Mouse (Mus musculus) hindbrain, embryonic 10.5 days (tissue): ENCODE results near the gene Gm21118. TPM values are rescaled to one million over a fixed set of nuclear protein-coding genes. Genes with fewer than 3 reads are reported as not detected.
"Not testable (repeated sequence)": the region's sequence is repeated elsewhere in the genome, so short reads cannot be mapped to it uniquely, and the experiment has no call there.

Experiments used
- DNase-seq: peaks from one replicate; pipeline ENCODE4 v3.0.0-alpha.2; 2017; ENCODE audit warnings: low spot score
- H3K27ac ChIP-seq: fragments of 300-500 bp; sonication (generic); 2 replicates; pipeline ENCODE4 v1.5.1; 2016; ENCODE audit warnings: mild to moderate bottlenecking, moderate library complexity
- H3K27me3 ChIP-seq: fragments of 300-500 bp; sonication (generic); 2 replicates; pipeline ENCODE4 v1.6.1; 2016; ENCODE audit warnings: mild to moderate bottlenecking; ENCODE audit not compliant: poor library complexity, insufficient read depth, severe bottlenecking
- H3K36me3 ChIP-seq: fragments of 300-500 bp; sonication (generic); 2 replicates; pipeline ENCODE4 v1.6.1; 2016; ENCODE audit warnings: mild to moderate bottlenecking, moderate library complexity
- H3K4me1 ChIP-seq: fragments of 300-500 bp; sonication (generic); replicated peaks from 2 replicates; pipeline ENCODE4 v1.6.1; 2016; ENCODE audit warnings: mild to moderate bottlenecking
- H3K4me3 ChIP-seq: fragments of 300-500 bp; sonication (generic); 2 replicates; pipeline ENCODE4 v1.5.1; 2016; ENCODE audit warnings: mild to moderate bottlenecking, moderate library complexity
- H3K9me3 ChIP-seq: fragments of 300-500 bp; sonication (generic); 2 replicates; pipeline ENCODE4 v1.6.1; 2016; ENCODE audit warnings: mild to moderate bottlenecking, moderate library complexity
- WGBS: fragments of 180-500 bp; shearing (Covaris S2); methylation state at CpG from one replicate; pipeline ENCODE4 v1.1.7; 2016; 5-methylcytosine and 5-hydroxymethylcytosine counted together
- polyA plus RNA-seq: library from polyadenylated mRNA; unstranded; fragments of >200 nt; fragmentation: Nextera tagmentation; extraction: Ambion mirVana; gene quantifications from 2 replicates; pipeline ENCODE4 v1.2.1, GENCODE M21; 2016

The Gm21118 gene
- not detected in 2 replicates for polyA plus RNA-seq

- no CpG with 5 or more reads among the region's 4 CpGs for WGBS
- not testable (repeated sequence) for H3K4me3 ChIP-seq, H3K27me3 ChIP-seq, DNase-seq, H3K4me1 ChIP-seq, H3K36me3 ChIP-seq, H3K9me3 ChIP-seq, H3K27ac ChIP-seq
These were observed at the start of gene Gm21118 for GRCm38 (mm10) chrY:70273542-70273941. Gene Gm21118 (minus strand): TSS chrY:70273642.

GRCm38 (mm10) chrY:70303187-70303586 lies 29.7 kb upstream of the Gm21118 start, which contains the start of the genes Gm29423 and Gm29644:
Gene Gm29423 (minus strand): TSS chrY:70303287.
Gene Gm29644 (minus strand): TSS chrY:70303343.
- H3K27me3 ChIP-seq, H3K9me3 ChIP-seq, H3K27ac ChIP-seq, H3K4me3 ChIP-seq, H3K4me1 ChIP-seq, H3K36me3 ChIP-seq, DNase-seq: not testable (repeated sequence)
- no CpG with 5 or more reads among the region's 2 CpGs for WGBS

Other genes starting within 250 kb of the Gm21118 start
- gene Gm29423, start 29.6 kb upstream of the Gm21118 start, polyA plus RNA-seq: not detected in 2 replicates
- not detected in 2 replicates for gene Gm29644, start 29.7 kb upstream of the Gm21118 start, polyA plus RNA-seq
- not detected in 2 replicates for gene Gm20888, start 168.2 kb upstream of the Gm21118 start, polyA plus RNA-seq